Mouse (Mus musculus) adipocyte (in vitro differentiated cells): ENCODE data around the gene Lrrc34.
A peak's percentile ranks its signal among the peaks of the same experiment; 100 is the strongest.

Experiments
- DNase-seq: peaks from one replicate; pipeline ENCODE4 v3.0.0-alpha.2; 2016; ENCODE audit warnings: low spot score

The Lrrc34 gene

GRCm38 (mm10) chr3:30599711-30600545 lies 47.7 kb downstream of the Lrrc34 start, which contains the start of gene Actrt3:
Gene Actrt3, minus strand, starts transcription at chr3:30599939.
- no peak for DNase-seq

DNA sequence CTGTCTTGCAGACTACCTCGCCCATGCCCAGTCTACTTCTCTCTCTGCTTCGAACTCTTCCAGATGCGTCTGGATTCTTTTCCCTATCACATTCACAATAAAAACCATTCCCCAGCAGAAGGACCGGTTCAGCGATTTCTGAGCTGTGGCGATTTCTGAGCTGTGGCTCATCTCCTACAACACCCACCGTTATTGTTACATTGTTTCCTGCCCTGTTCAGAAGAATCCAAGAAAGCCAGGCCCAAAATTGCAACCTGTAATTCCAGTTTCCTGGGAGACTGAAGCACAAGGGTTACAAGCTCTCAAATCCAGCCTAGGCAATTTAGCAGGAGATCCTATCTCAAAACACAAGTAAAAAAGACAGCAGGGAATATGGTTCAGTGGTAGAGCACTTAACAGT lies 50.4 kb downstream of the Lrrc34 start:
- no peak for DNase-seq

- no peak for DNase-seq
Observed at GRCm38 (mm10) chr3:30595111-30595832, 52.4 kb downstream of the Lrrc34 start.

DNA sequence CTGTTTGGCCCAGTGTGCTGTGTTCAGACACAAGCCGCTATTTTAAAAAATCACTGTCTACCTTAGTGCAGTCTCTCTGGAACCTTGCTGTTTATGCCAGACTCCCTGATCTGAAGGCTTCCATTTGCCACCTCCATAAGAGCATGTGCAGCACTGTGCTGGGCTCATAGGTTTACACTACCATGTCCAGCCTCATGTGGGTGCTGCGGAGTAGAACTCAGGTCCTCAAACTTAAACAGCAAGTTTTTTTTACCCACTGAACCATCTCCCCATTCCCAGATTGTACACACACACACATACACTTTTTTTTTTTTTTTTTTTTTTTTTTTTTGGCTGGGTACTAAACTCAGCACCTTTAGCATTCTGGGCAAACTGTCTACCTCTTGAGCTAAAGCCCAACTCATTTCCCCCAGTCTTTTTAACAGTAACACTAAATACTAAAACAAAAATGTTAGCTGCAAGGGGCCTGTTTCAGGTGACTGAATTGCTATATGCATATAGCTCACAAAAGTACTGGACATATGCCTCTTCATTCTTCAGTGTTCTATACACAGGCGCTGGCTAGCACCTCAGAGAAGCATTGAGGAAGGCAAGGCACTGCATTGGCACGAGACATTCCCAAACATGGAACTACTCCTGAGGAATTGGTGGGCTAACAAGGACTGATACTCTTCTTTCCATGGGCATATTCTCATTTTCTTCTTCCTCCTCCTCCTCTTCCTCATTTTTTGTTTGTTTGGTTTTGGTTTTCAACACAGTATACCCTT lies 53.8 kb downstream of the Lrrc34 start:
- peak; percentile 34 for DNase-seq

DNA sequence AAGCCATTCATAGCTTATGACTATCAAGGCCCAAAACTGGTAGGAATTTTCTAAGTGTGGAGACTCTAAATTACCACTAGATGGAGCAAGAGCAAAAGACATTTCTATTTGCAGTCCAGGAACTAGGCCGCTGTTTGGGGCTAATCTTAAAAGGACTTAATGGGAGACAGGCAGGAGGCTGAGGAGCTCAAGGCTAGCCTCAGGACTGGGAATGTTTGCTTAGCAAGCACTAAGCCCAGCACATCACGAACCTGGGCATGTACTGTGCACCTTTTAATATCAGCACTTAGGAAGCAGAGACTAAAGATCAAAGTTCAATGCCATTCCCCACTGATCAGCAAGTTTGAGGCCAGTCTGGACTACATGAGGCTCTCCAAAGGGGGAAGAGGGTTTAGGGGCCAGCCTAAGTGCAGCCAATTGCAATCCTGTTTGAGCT lies 55.2 kb downstream of the Lrrc34 start:
- peak; percentile 82 for DNase-seq

GRCm38 (mm10) chr3:30588865-30589264 lies 58.8 kb downstream of the Lrrc34 start:
- no peak for DNase-seq
